Comparison of ENCODE assay signal across 1 mouse cellular context in genomic region chr7:19716055-19716682, GRCm38 (mm10).
TF ChIP-seq lines count a peak whose summit lies in the region.

No protein-coding gene starts in this region.

TF ChIP-seq in CH12.LX, 34 proteins besides CTCF, POLR2A, EP300 and RAD21 (continued from another document):
- TF ChIP-seq SIN3A (IDR thresholded peaks at IDR 0.05; ENCODE audit: low read length) (peak; percentile 90), MAX (IDR thresholded peaks at IDR 0.05; ENCODE audit: low read length) (peak; percentile 67; the same call in 1 of the 2 replicates), ZKSCAN1 (IDR thresholded peaks at IDR 0.05; ENCODE audit: borderline replicate concordance, low read depth, low read length) (no peak), UBTF (IDR thresholded peaks at IDR 0.05; ENCODE audit: low read depth, low read length) (no peak), CHD2 (IDR thresholded peaks at IDR 0.05; ENCODE audit: low read length) (peak; percentile 2; the same call in 1 of the 2 replicates), JUN (IDR thresholded peaks at IDR 0.05; ENCODE audit: insufficient read depth, low read depth, low read length) (0 out of 2 replicates have a peak, but pooled peaks have one; percentile 2), MAZ (IDR thresholded peaks at IDR 0.05; ENCODE audit: low read depth, low read length) (peak; percentile 93), MAFK (IDR thresholded peaks at IDR 0.05; ENCODE audit: insufficient replicate concordance, low read length) (0 out of 2 replicates have a peak, but pooled peaks have one; percentile 15), ETS1 (conservative IDR thresholded peaks at IDR 0.05; ENCODE audit: low read depth, low read length) (peak; percentile 60), ZMIZ1 (IDR thresholded peaks at IDR 0.05; ENCODE audit: low read depth, low read length) (peak; percentile 84), RCOR1 (conservative IDR thresholded peaks at IDR 0.05; ENCODE audit: low read depth, low read length) (no peak; the same call in 1 of the 2 replicates), TBP (conservative IDR thresholded peaks at IDR 0.05; ENCODE audit: low read depth, low read length) (peak; percentile 84), MXI1 (IDR thresholded peaks at IDR 0.05; ENCODE audit: low read depth, low read length) (peak; percentile 73), USF1 (IDR thresholded peaks at IDR 0.05; ENCODE audit: low read depth, low read length) (no peak), KAT2A (IDR thresholded peaks at IDR 0.05; ENCODE audit: insufficient replicate concordance, low read length) (0 out of 2 replicates have a peak, but pooled peaks have one; percentile 77), HCFC1 (IDR thresholded peaks at IDR 0.05; ENCODE audit: low read depth, low read length) (no peak; the same call in 1 of the 2 replicates), ZNF384 (IDR thresholded peaks at IDR 0.05; ENCODE audit: low read depth, low read length) (peak; percentile 66)
